Comparison of ENCODE assay signal across 8 mouse cellular contexts in genomic region chr8:70660273-70660725, GRCm38 (mm10). TPM values are rescaled to one million over a fixed set of nuclear protein-coding genes. Genes with fewer than 3 reads are reported as not detected.
DNase-seq lines count a peak whose midpoint lies in the region; ATAC-seq and TF ChIP-seq lines count a peak whose summit lies in the region.

TSS of gene Pgpep1 (minus strand) at chr8:70660388.

- no peak for TF ChIP-seq CTCF in kidney, adult 2 months (conservative IDR thresholded peaks at IDR 0.05; ENCODE audit: insufficient read depth, insufficient read length, low read depth, low read length)

- H3K9ac ChIP-seq in liver, embryonic 12.5 days = peak within 1 kb of the TSS; percentile 82

- no peak for DNase-seq in cerebellum, adult 9-11 months
- DNase-seq in gastrocnemius, postnatal 4 days (ENCODE audit: low spot score in 2 of 2) = no peak
- DNase-seq in kidney, adult 2 months = peak; percentile 66
- DNase-seq in urinary bladder, postnatal 14 days (ENCODE audit: low spot score) = no peak

- peak within 1 kb of the TSS; percentile 34 for H3ac ChIP-seq in myocyte (ENCODE audit: control insufficient read depth, insufficient read length)

- peak within 1 kb of the TSS; percentile 84 for H3K4me3 ChIP-seq in brown adipose tissue, adult 24 weeks (ENCODE audit: insufficient read depth, low read depth, low read length)
- peak within 1 kb of the TSS; percentile 82 for H3K4me3 ChIP-seq in kidney, adult 2 months (ENCODE audit: insufficient read depth, low read depth, low read length)
- H3K4me3 ChIP-seq in liver, embryonic 12.5 days = peak within 1 kb of the TSS; percentile 85
- peak within 1 kb of the TSS; percentile 84 for H3K4me3 ChIP-seq in myocyte

- peak within 1 kb of the TSS; percentile 91 for H3K4me2 ChIP-seq in liver, embryonic 12.5 days
- H3K4me2 ChIP-seq in myocyte (ENCODE audit: low read depth) = peak within 1 kb of the TSS; percentile 77

- peaks cover 3% of the 10 kb centered on the region; the same call in 1 of the 2 replicates for H3K36me3 ChIP-seq in kidney, adult 2 months (ENCODE audit: control insufficient read depth, insufficient read depth, low read length)
- H3K36me3 ChIP-seq in liver, embryonic 12.5 days = peaks cover 20% of the 10 kb centered on the region
- peaks cover 4% of the 10 kb centered on the region for H3K36me3 ChIP-seq in myocyte (ENCODE audit: control insufficient read depth, insufficient read depth)

- peak within 1 kb of the TSS; percentile 48 for H3K27ac ChIP-seq in brown adipose tissue, adult 24 weeks (replicated peaks; ENCODE audit: low read depth, low read length)
- peak within 1 kb of the TSS; percentile 96 for H3K27ac ChIP-seq in kidney, adult 2 months (ENCODE audit: insufficient read depth, low read depth, low read length)
- peak within 1 kb of the TSS; percentile 87 for H3K27ac ChIP-seq in liver, embryonic 12.5 days

- peaks cover 10% of the 10 kb centered on the region for H3K79me2 ChIP-seq in myocyte (ENCODE audit: control insufficient read depth, insufficient read depth)

- no peak for TF ChIP-seq POLR2A in kidney, adult 2 months (IDR thresholded peaks at IDR 0.05; ENCODE audit: low read depth, low read length)
- no peak for TF ChIP-seq POLR2A in myocyte (IDR thresholded peaks at IDR 0.05; ENCODE audit: insufficient read length, low read depth)

- H3K4me1 ChIP-seq in brown adipose tissue, adult 24 weeks (ENCODE audit: control insufficient read depth, insufficient read depth, insufficient read length, low read length) = 0 out of 2 replicates have a peak, but pooled peaks cover 9% of the 10 kb centered on the region
- peaks cover 11% of the 10 kb centered on the region; the same call in 1 of the 2 replicates for H3K4me1 ChIP-seq in kidney, adult 2 months (ENCODE audit: control insufficient read depth, insufficient read depth, low read length)
- H3K4me1 ChIP-seq in liver, embryonic 12.5 days = peaks cover 41% of the 10 kb centered on the region

- H3K27me3 ChIP-seq in kidney, adult 2 months (replicated peaks; ENCODE audit: control insufficient read depth, insufficient read depth, low read length) = no peaks in the 10 kb centered on the region
- no peaks in the 10 kb centered on the region for H3K27me3 ChIP-seq in liver, embryonic 12.5 days (replicated peaks)
- no peaks in the 10 kb centered on the region for H3K27me3 ChIP-seq in myocyte (ENCODE audit: control insufficient read depth, insufficient read depth, insufficient read length)

- 0 out of 2 replicates have a peak, but pooled peaks have one; percentile 22 for ATAC-seq in cerebellum, adult (ENCODE audit: insufficient number of reproducible peaks, low FRiP score, low TSS enrichment)
- peak; percentile 50 for ATAC-seq in liver, embryonic 12.5 days

- WGBS in kidney, adult 2 months = 7% methylated on average over 14 of the region's 14 CpGs
- 6% methylated on average over 14 of the region's 14 CpGs for WGBS in liver, embryonic 12.5 days (ENCODE audit: insufficient replicate concordance)

- no peaks in the 10 kb centered on the region for H3K9me3 ChIP-seq in liver, embryonic 12.5 days (replicated peaks)

TF ChIP-seq in myocyte, 11 proteins besides CTCF, POLR2A, EP300 and RAD21:
- TF ChIP-seq TCF3 (IDR thresholded peaks at IDR 0.05; ENCODE audit: insufficient read length, low read depth) (no peak), MAX (IDR thresholded peaks at IDR 0.05; ENCODE audit: low read depth) (no peak), POLR2AphosphoS2 (IDR thresholded peaks at IDR 0.05; ENCODE audit: insufficient read length, low read depth) (no peak), USF1 (IDR thresholded peaks at IDR 0.05; ENCODE audit: low read depth) (no peak), E2F4 (IDR thresholded peaks at IDR 0.05; ENCODE audit: insufficient read depth) (no peak), TCF12 (IDR thresholded peaks at IDR 0.05; ENCODE audit: insufficient read depth, poor library complexity, severe bottlenecking) (no peak), REST (IDR thresholded peaks at IDR 0.05; ENCODE audit: insufficient read depth, insufficient read length) (no peak), MYOG (IDR thresholded peaks at IDR 0.05; ENCODE audit: control insufficient read depth in 1 of 3, insufficient read depth in 1 of 3, insufficient read length in 2 of 3, low read depth in 2 of 3) (no peak), MYOD1 (IDR thresholded peaks at IDR 0.05; ENCODE audit: control insufficient read depth in 1 of 3, insufficient read length in 2 of 3, low read depth in 2 of 3) (no peak), SRF (IDR thresholded peaks at IDR 0.05; ENCODE audit: control insufficient read depth, insufficient read length, low read depth) (no peak), CEBPB (IDR thresholded peaks at IDR 0.05; ENCODE audit: insufficient read depth, poor library complexity, severe bottlenecking) (no peak)
TF ChIP-seq in myocyte: peak in this region for 0.

RNA-seq across cellular contexts. Expression of gene Pgpep1, which starts in this region (rescaled TPM):
- polyA plus RNA-seq in brown adipose tissue, adult 24 weeks (2012; ENCODE audit: insufficient read depth, insufficient read length, missing spikeins) = 31.0 and 37.7 TPM in 2 replicates
- total RNA-seq in gastrocnemius, postnatal 4 days (2021) = 10 to 100 TPM; 41.4 to 47.0 TPM
- polyA plus RNA-seq in kidney, adult 2 months (2012; rRNA removed) = 296 TPM in 2 replicates
- polyA plus RNA-seq in liver, embryonic 12.5 days (2016; fragmentation: Nextera tagmentation; extraction: Ambion mirVana) = 19.6 and 24.2 TPM in 2 replicates
- polyA plus RNA-seq in myocyte (2012; fragmentation: generic; extraction: Trizol) = 38.5 TPM
